Mouse (Mus musculus) MEL (cell line): ENCODE data around the gene Oprl1. TPM values are rescaled to one million over a fixed set of nuclear protein-coding genes. Genes with fewer than 3 reads are reported as not detected.

ENCODE experiments used
- DNase-seq: peaks from one replicate; pipeline ENCODE4 v3.0.0; 2011; ENCODE audit warnings: low read depth, low spot score
- H3K27ac ChIP-seq: 2 replicates; pipeline ENCODE4 v1.5.1; 2012; ENCODE audit warnings: low read depth, mild to moderate bottlenecking, control low read depth, low read length, moderate library complexity; ENCODE audit not compliant: control insufficient read depth
- H3K27me3 ChIP-seq, 2 experiments: fragments of 150-350 bp in 1 of 2; sonication (generic) in 1 of 2; 2 replicates each; pipeline ENCODE4 v1.6.1; 2012; ENCODE audit warnings: low read length in 2 of 2, mild to moderate bottlenecking in 2 of 2, improper control_type of control experiment in 1 of 2, moderate library complexity in 1 of 2; ENCODE audit not compliant: insufficient read depth in 2 of 2, control insufficient read depth in 1 of 2
- H3K36me3 ChIP-seq, 2 experiments: 2 replicates each; pipeline ENCODE4 v1.6.1; 2012 to 2014; ENCODE audit warnings: low read length in 2 of 2, improper control_type of control experiment in 1 of 2, inconsistent platforms in 1 of 2, mild to moderate bottlenecking in 1 of 2; ENCODE audit not compliant: insufficient read depth in 2 of 2, control insufficient read depth in 1 of 2
- H3K4me1 ChIP-seq, 2 experiments: fragments of 150-350 bp in 1 of 2; sonication (generic) in 1 of 2; 2 replicates each; pipeline ENCODE4 v1.6.1; 2012; ENCODE audit warnings: low read length in 2 of 2, improper control_type of control experiment in 1 of 2, mild to moderate bottlenecking in 1 of 2; ENCODE audit not compliant: insufficient read depth in 2 of 2, control insufficient read depth in 1 of 2
- H3K4me3 ChIP-seq, 2 experiments: fragments of 150-350 bp in 1 of 2; sonication (generic) in 1 of 2; 2 replicates each; pipeline ENCODE4 v1.5.1; 2012; ENCODE audit warnings: low read depth in 2 of 2, low read length in 2 of 2, mild to moderate bottlenecking in 2 of 2, moderate library complexity in 2 of 2, control low read depth in 1 of 2, improper control_type of control experiment in 1 of 2; ENCODE audit not compliant: control insufficient read depth in 1 of 2, insufficient read depth in 1 of 2
- H3K79me2 ChIP-seq: 2 replicates; pipeline ENCODE4 v1.6.1; 2012; ENCODE audit warnings: mild to moderate bottlenecking, low read length, moderate library complexity; ENCODE audit not compliant: control insufficient read depth, poor library complexity, insufficient read depth
- H3K9ac ChIP-seq: 2 replicates; pipeline ENCODE4 v1.6.1; 2012; ENCODE audit warnings: low read depth, mild to moderate bottlenecking, control low read depth, low read length, moderate library complexity; ENCODE audit not compliant: control insufficient read depth, poor library complexity, severe bottlenecking
- H3K9me3 ChIP-seq: fragments of 150-350 bp; sonication (generic); replicated peaks from 2 replicates; pipeline ENCODE4 v1.6.1; 2012; ENCODE audit warnings: mild to moderate bottlenecking, low read length, improper control_type of control experiment, moderate library complexity; ENCODE audit not compliant: insufficient read depth
- BHLHE40 ChIP-seq: IDR thresholded peaks from 2 replicates; pipeline ENCODE4 v1.6.1; 2012; ENCODE audit warnings: low read depth, mild to moderate bottlenecking, inconsistent platforms, low read length, improper control_type of control experiment, borderline replicate concordance
- E2F4 ChIP-seq: IDR thresholded peaks from 2 replicates; pipeline ENCODE4 v1.6.1; 2011; ENCODE audit warnings: low read depth, low read length, improper control_type of control experiment, borderline replicate concordance
- EP300 ChIP-seq, 2 experiments: IDR thresholded peaks; 2 replicates each; pipeline ENCODE4 v1.6.1; 2011; ENCODE audit warnings: improper control_type of control experiment in 2 of 2, low read length in 2 of 2, low read depth in 1 of 2, mild to moderate bottlenecking in 1 of 2
- GABPA ChIP-seq: IDR thresholded peaks from 2 replicates; pipeline ENCODE4 v1.6.1; 2012; ENCODE audit warnings: low read depth, mild to moderate bottlenecking, inconsistent platforms, low read length, improper control_type of control experiment, moderate library complexity
- JUND ChIP-seq: IDR thresholded peaks from 2 replicates; pipeline ENCODE4 v1.6.1; 2011; ENCODE audit warnings: low read depth, mild to moderate bottlenecking, improper control_type of control experiment, low read length
- KAT2A ChIP-seq: conservative IDR thresholded peaks from 2 replicates; pipeline ENCODE4 v1.6.1; 2012; ENCODE audit warnings: low read depth, low read length, improper control_type of control experiment, inconsistent platforms
- MAFK ChIP-seq: IDR thresholded peaks from 2 replicates; pipeline ENCODE4 v1.6.1; 2011; ENCODE audit warnings: low read depth, mild to moderate bottlenecking, low read length, improper control_type of control experiment, borderline replicate concordance
- MAX ChIP-seq: IDR thresholded peaks from 2 replicates; pipeline ENCODE4 v1.6.1; 2011; ENCODE audit warnings: low read length, improper control_type of control experiment
- MAZ ChIP-seq: IDR thresholded peaks from 2 replicates; pipeline ENCODE4 v1.6.1; 2012; ENCODE audit warnings: low read depth, mild to moderate bottlenecking, inconsistent platforms, low read length, improper control_type of control experiment
- MEF2A ChIP-seq: IDR thresholded peaks from 2 replicates; pipeline ENCODE4 v1.6.1; 2014; ENCODE audit warnings: low read depth, mild to moderate bottlenecking, inconsistent platforms, low read length, improper control_type of control experiment; ENCODE audit not compliant: poor library complexity, insufficient replicate concordance, severe bottlenecking; ENCODE audit errors: extremely low read depth
- MXI1 ChIP-seq: IDR thresholded peaks from 2 replicates; pipeline ENCODE4 v1.6.1; 2011; ENCODE audit warnings: mild to moderate bottlenecking, low read depth, low read length, improper control_type of control experiment
- NELFE ChIP-seq: IDR thresholded peaks from 2 replicates; pipeline ENCODE4 v1.6.1; 2011; ENCODE audit warnings: low read depth, low read length, improper control_type of control experiment
- POLR2AphosphoS2 ChIP-seq: IDR thresholded peaks from 2 replicates; pipeline ENCODE4 v1.6.1; 2011; ENCODE audit warnings: low read length, improper control_type of control experiment
- POLR2AphosphoS5 ChIP-seq: IDR thresholded peaks from 2 replicates; pipeline ENCODE4 v1.6.1; 2012; ENCODE audit warnings: low read depth, borderline replicate concordance, mild to moderate bottlenecking, inconsistent platforms, low read length, moderate library complexity, mixed read lengths
- RAD21 ChIP-seq: IDR thresholded peaks from 2 replicates; pipeline ENCODE4 v1.6.1; 2011; ENCODE audit warnings: mild to moderate bottlenecking, low read depth, low read length, improper control_type of control experiment
- RCOR1 ChIP-seq: IDR thresholded peaks from 2 replicates; pipeline ENCODE4 v1.6.1; 2012; ENCODE audit warnings: low read depth, mild to moderate bottlenecking, inconsistent platforms, low read length, improper control_type of control experiment
- SMC3 ChIP-seq: IDR thresholded peaks from 2 replicates; pipeline ENCODE4 v1.6.1; 2011; ENCODE audit warnings: low read depth, low read length, improper control_type of control experiment
- TCF12 ChIP-seq: IDR thresholded peaks from 2 replicates; pipeline ENCODE4 v1.6.1; 2014; ENCODE audit warnings: low read depth, mild to moderate bottlenecking, inconsistent platforms, low read length, improper control_type of control experiment, moderate library complexity
- UBTF ChIP-seq: IDR thresholded peaks from 2 replicates; pipeline ENCODE4 v1.6.1; 2012; ENCODE audit warnings: low read depth, mild to moderate bottlenecking, inconsistent platforms, low read length, improper control_type of control experiment, moderate library complexity, borderline replicate concordance; ENCODE audit not compliant: insufficient read depth
- USF1 ChIP-seq: IDR thresholded peaks from 2 replicates; pipeline ENCODE4 v1.6.1; 2014; ENCODE audit warnings: low read depth, mild to moderate bottlenecking, inconsistent platforms, low read length, improper control_type of control experiment, moderate library complexity
- USF2 ChIP-seq, 2 experiments: IDR thresholded peaks; 2 replicates each; pipeline ENCODE4 v1.6.1; 2011 to 2012; ENCODE audit warnings: improper control_type of control experiment in 2 of 2, low read length in 2 of 2, borderline replicate concordance in 1 of 2, inconsistent platforms in 1 of 2, low read depth in 1 of 2, mild to moderate bottlenecking in 1 of 2; ENCODE audit not compliant: insufficient read depth in 1 of 2
- ZKSCAN1 ChIP-seq: IDR thresholded peaks from 2 replicates; pipeline ENCODE4 v1.6.1; 2012; ENCODE audit warnings: low read depth, mild to moderate bottlenecking, inconsistent platforms, low read length, improper control_type of control experiment, moderate library complexity
- ZMIZ1 ChIP-seq: IDR thresholded peaks from 2 replicates; pipeline ENCODE4 v1.6.1; 2012; ENCODE audit warnings: low read depth, mild to moderate bottlenecking, inconsistent platforms, low read length, improper control_type of control experiment, moderate library complexity
- polyA plus RNA-seq, 2 experiments: library from polyadenylated mRNA; stranded (reverse) in 1 of 2; unstranded in 1 of 2; fragments of >175 nt in 1 of 2; fragments of >200 nt in 1 of 2; gene quantifications; 2 replicates each; pipeline versions ENCODE4 v1.2.1 to v1.2.4; 2012; ENCODE audit warnings: low replicate concordance in 2 of 2, low read depth in 1 of 2; ENCODE audit not compliant: insufficient read length in 2 of 2, insufficient read depth in 1 of 2, missing spikeins in 1 of 2
- total RNA-seq: library from RNA; depleted of rRNA; stranded (reverse); fragments of 300-350 nt; gene quantifications from 2 replicates; pipeline ENCODE4 v1.2.3, GENCODE M21; 2012

The Oprl1 gene
- total and polyA plus RNA-seq, 3 experiments: 0.04 to 0.25 TPM; not detected in 1

- no peak overlapping the region for H3K27ac ChIP-seq
- peaks cover 3 to 6% of the 10 kb centered on the region in 2 experiments; a peak in 2 of 4 replicates for H3K27me3 ChIP-seq
- 0 out of 4 replicates have a peak, but pooled peaks cover 0 to 2% of the 10 kb centered on the region in 2 experiments for H3K36me3 ChIP-seq
- no peak overlapping the region for H3K9ac ChIP-seq
- H3K9me3 ChIP-seq: no peaks in the 10 kb centered on the region
- TF ChIP-seq NELFE (no peak), TCF12 (no peak), USF2 (IDR thresholded peaks at IDR 0.05; ENCODE audit: borderline replicate concordance in 1 of 2, insufficient read depth in 1 of 2, low read depth in 1 of 2, low read length in 2 of 2) (no peak), JUND (no peak), UBTF (no peak), MAZ (no peak), ZKSCAN1 (no peak), SMC3 (no peak), MXI1 (no peak), RAD21 (no peak), POLR2AphosphoS2 (no peak), MAFK (no peak), ZMIZ1 (no peak), KAT2A (no peak), RCOR1 (no peak), E2F4 (no peak), MAX (no peak)
- no peaks in the 10 kb centered on the region for H3K79me2 ChIP-seq
- H3K4me3 ChIP-seq: no peak overlapping the region
- peaks cover 0 to 8% of the 10 kb centered on the region in 2 experiments; a peak in 1 of 4 replicates for H3K4me1 ChIP-seq
- DNase-seq: no peak
These were observed 43.9 kb upstream of the Oprl1 start for GRCm38 (mm10) chr2:181670913-181671311.

- Histone ChIP-seq H3K27ac (no peak within 1 kb of the TSS), H3K9ac (no peak within 1 kb of the TSS), H3K27me3 (peaks cover 3 to 6% of the 10 kb centered on the region in 2 experiments; a peak in 2 of 4 replicates), H3K9me3 (no peaks in the 10 kb centered on the region), H3K79me2 (no peaks in the 10 kb centered on the region), H3K36me3 (peaks cover 0 to 5% of the 10 kb centered on the region in 2 experiments; a peak in 2 of 4 replicates), H3K4me3 (no peak within 1 kb of the TSS), H3K4me1 (peaks cover 0 to 12% of the 10 kb centered on the region in 2 experiments; a peak in 3 of 4 replicates)
- no peak for DNase-seq
- TF ChIP-seq USF1 (no peak), ZMIZ1 (no peak), MEF2A (no peak), ZKSCAN1 (no peak), E2F4 (no peak), POLR2AphosphoS5 (no peak), EP300 (IDR thresholded peaks at IDR 0.05; ENCODE audit: low read depth in 1 of 2, low read length in 2 of 2) (no peak), BHLHE40 (no peak), GABPA (no peak), NELFE (no peak)
These were observed 43.5 kb upstream of the Oprl1 start, which contains the start of gene Sox18 for GRCm38 (mm10) chr2:181671326-181671725. Gene Sox18, minus strand, starts transcription at chr2:181671640.
